Mouse (Mus musculus): ENCODE measurements around the gene Abhd14a. TPM values are rescaled to one million over a fixed set of nuclear protein-coding genes. Genes with fewer than 3 reads are reported as not detected.
"Not testable (repeated sequence)": the region's sequence is repeated elsewhere in the genome, so short reads cannot be mapped to it uniquely, and the experiment has no call there.

Abhd14a gene
- 10 to 100 TPM; 31.7 to 35.8 (median 34.5) TPM for total RNA-seq (2022)

DNA sequence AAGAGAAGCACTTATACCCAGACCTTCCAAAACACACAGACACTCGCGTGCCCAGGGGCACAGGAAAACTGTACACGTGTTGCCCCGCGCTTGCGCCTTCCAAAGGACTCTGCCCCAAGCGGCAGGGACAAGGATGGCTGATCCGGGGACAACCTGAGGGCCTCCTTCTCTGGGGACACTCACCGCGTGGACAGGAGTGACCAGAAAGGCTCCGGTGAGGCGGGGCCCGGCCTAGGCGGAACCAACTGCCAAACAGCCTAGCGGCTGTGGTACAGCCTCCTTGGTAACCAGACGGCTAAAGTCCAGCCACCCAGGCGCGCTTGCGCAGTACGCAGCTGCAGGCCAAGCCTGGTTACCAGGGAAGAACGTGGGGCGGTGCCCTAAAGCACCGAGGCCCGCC, at the start of gene Abhd14a, which contains the start of gene Abhd14b:
Gene Abhd14a (minus strand): TSS at position 331 of the 400 bp plus-strand sequence.
Gene Abhd14b (plus strand): TSS at position 112 of the 400 bp plus-strand sequence.
- peak; percentile 89 for DNase-seq (ENCODE audit: low spot score in 2 of 2)

DNA sequence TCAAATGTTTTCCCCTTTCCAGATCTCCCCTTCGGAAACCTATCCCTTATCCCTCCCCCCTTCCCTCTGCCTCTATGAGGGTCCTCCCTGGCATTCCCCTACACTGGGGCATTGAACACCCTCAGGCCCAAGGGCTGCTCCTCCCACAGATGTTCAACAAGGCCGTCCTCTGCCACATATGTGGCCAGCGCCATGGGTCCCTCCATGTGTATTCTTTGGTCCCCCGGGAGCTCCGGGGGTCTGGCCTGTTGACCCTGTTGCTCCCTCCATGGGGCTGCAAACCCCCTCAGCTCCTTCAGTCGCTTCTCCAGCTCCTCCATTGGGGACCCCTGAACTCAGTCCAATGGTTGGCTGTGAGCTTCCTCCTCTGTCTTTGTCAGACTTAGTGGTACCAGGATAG, 40.1 kb upstream of the Abhd14a start:
- not testable (repeated sequence) for DNase-seq (ENCODE audit: low spot score in 2 of 2)

- no peak for DNase-seq (ENCODE audit: low spot score in 2 of 2)
These were observed 37.6 kb upstream of the Abhd14a start for GRCm38 (mm10) chr9:106485076-106485475.

DNA sequence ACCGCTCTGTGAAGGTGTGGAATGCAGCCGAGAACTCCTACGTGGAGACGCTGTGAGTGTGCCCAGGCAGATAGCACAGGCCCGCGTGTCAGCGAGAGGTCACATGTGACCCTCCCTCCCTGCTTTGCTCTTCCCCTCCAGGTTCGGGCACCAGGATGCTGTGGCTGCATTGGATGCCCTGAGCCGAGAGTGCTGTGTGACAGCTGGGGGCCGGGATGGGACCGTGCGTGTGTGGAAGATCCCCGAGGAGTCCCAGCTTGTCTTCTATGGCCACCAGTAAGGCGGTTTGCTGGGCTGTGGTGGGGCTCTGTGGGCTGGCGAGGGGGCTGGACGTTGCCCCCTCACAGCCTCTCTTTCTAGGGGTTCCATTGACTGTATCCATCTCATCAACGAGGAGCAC, 36.1 kb upstream of the Abhd14a start:
- DNase-seq (ENCODE audit: low spot score in 2 of 2): no peak

DNA sequence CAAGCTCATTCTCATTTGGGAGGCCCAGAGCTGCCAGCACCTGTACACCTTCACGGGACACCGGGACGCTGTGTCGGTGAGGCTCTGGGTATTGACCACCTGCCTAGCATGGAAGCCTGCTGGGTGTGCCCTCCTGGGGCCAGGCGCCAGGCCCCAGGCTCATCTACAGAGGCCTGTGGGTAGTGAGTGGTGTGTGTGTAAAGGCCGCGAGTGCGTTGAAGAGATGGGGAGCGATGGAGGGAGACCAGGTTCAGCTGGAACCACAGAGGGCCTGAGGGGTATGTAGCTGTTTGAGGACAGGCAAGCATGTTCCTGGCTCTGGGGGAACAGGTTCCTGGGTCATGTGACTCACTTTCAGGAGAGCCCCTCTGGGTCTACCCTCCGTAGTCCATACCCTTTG, 35.7 kb upstream of the Abhd14a start:
- no peak for DNase-seq (ENCODE audit: low spot score in 2 of 2)

GRCm38 (mm10) chr9:106482578-106483115, 35.2 kb upstream of the Abhd14a start:
- no peak for DNase-seq (ENCODE audit: low spot score in 2 of 2)

- no peak for DNase-seq (ENCODE audit: low spot score in 2 of 2)
These were observed 34.2 kb upstream of the Abhd14a start for GRCm38 (mm10) chr9:106481676-106482075.

GRCm38 (mm10) chr9:106481075-106481474, 33.6 kb upstream of the Abhd14a start:
- no peak for DNase-seq (ENCODE audit: low spot score in 2 of 2)

- DNase-seq (ENCODE audit: low spot score in 2 of 2): no peak
These were observed 33.1 kb upstream of the Abhd14a start for GRCm38 (mm10) chr9:106480541-106480940.

GRCm38 (mm10) chr9:106478101-106478500, 30.6 kb upstream of the Abhd14a start:
- DNase-seq (ENCODE audit: low spot score in 2 of 2): no peak

GRCm38 (mm10) chr9:106477649-106478048, 30.2 kb upstream of the Abhd14a start:
- no peak for DNase-seq (ENCODE audit: low spot score in 2 of 2)

DNA sequence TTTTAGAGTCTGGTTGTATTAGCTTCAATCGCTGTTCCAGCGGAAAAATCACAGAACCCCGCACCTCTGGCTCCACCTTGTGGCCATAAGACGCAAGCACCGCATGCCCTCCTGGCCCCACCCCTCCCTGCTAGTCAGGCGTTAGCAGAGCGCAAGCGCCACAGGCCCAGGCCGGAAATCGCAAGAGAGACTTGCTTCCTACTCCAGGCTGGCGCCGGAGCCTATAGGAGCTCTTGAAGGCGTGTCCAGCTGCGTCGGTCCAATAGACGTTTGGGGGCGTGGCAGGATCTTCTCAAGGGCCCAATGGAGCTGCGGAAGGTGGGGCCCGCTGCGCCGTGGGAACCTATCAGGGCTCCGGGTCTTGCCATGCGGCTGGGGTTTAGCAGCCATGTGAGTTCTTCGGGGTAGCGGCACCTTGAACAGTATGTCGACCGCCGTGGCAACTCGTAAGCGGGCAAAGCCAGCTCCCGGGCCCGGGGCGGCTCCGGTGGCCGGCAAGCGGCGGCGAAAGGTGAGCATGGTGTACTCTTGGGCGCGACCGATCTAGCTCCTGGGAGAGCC, 29.5 kb upstream of the Abhd14a start, which contains the start of gene Parp3:
Gene Parp3 (minus strand): TSS at position 26 of the 561 bp plus-strand sequence.
- DNase-seq (ENCODE audit: low spot score in 2 of 2): peak; percentile 96 to 100

DNA sequence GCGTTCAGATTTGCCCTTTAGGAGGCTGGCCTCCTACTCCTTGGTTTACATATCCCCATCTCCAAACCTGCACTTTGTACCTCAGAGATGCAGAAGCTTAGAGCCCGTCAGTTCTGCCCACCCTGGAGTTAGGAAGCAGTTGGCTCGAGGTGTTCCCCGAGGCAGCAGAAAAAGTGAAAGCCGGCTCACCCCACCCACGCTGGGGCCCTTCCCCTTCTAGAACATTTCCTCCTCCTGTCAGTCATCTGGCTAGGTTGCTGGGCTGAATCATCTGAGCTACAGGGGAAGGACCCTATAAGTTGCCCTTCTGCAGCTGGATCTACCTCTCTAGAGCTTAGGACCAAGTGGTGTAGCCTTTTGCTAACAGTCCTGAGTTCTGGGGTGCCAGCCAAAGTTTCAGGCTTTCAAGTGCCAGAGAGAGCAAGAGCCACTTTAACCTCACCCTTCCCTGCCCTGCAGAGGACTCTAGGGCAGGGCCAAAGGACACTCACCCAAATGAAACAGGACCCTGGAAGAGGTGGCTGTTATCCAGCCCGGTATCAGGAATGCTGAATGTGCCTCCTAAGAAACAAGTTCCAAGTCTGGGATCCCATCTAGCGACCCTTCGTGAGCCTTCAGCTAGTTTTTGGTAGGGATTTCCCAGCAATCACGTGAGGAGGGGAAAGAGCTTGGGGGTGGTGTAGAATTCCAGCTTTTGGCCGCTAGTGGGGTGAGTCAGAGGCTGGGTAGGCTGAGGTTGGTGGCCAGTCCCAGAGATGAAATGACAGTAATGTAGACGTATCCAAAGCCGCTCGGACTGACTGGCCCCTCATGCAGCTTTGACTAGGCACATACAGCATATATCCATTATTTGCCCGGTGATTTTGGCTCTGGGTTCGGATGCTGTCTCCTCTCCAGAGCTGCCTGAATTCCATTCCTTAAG, 28.8 kb upstream of the Abhd14a start:
- DNase-seq (ENCODE audit: low spot score in 2 of 2): peak; percentile 16 to 50

GRCm38 (mm10) chr9:106475663-106476001, 28.2 kb upstream of the Abhd14a start, which contains the start of gene Rrp9:
Rrp9 (plus strand) TSS chr9:106475963.
- peak; percentile 2 to 13 for DNase-seq (ENCODE audit: low spot score in 2 of 2)

GRCm38 (mm10) chr9:106475046-106475445, 27.6 kb upstream of the Abhd14a start:
- DNase-seq (ENCODE audit: low spot score in 2 of 2): peak in 1 of 2 experiments; percentile 30

- peak; percentile 42 to 43 for DNase-seq (ENCODE audit: low spot score in 2 of 2)
These were observed 27.0 kb upstream of the Abhd14a start for GRCm38 (mm10) chr9:106474456-106474855.

GRCm38 (mm10) chr9:106473753-106474105, 26.3 kb upstream of the Abhd14a start:
- peak in 1 of 2 experiments; percentile 1 for DNase-seq (ENCODE audit: low spot score in 2 of 2)

GRCm38 (mm10) chr9:106473081-106473752, 25.7 kb upstream of the Abhd14a start:
- peak; percentile 1 to 24 for DNase-seq (ENCODE audit: low spot score in 2 of 2)

DNA sequence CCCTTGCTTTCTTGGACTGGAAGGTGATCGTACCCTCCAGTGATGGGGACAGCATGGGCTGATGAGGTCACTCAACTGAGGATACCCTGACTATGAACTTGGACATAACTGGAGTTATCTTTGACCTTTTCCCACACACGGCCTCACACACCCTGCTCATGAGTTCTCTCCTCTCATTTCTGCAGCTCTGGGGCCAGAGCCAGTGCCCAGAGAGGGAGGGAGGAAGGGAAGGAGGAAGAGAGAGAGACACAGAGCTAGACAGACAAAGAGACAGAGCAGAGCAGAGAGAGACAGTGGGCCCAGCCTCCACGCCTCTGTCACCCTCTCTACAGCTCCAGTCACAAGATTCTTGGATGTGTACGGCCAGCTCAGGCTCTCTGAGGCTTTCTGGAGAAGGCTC, 24.8 kb upstream of the Abhd14a start:
- peak; percentile 7 to 11 for DNase-seq (ENCODE audit: low spot score in 2 of 2)

GRCm38 (mm10) chr9:106471892-106472291, 24.4 kb upstream of the Abhd14a start:
- peak; percentile 5 to 75 for DNase-seq (ENCODE audit: low spot score in 2 of 2)

DNA sequence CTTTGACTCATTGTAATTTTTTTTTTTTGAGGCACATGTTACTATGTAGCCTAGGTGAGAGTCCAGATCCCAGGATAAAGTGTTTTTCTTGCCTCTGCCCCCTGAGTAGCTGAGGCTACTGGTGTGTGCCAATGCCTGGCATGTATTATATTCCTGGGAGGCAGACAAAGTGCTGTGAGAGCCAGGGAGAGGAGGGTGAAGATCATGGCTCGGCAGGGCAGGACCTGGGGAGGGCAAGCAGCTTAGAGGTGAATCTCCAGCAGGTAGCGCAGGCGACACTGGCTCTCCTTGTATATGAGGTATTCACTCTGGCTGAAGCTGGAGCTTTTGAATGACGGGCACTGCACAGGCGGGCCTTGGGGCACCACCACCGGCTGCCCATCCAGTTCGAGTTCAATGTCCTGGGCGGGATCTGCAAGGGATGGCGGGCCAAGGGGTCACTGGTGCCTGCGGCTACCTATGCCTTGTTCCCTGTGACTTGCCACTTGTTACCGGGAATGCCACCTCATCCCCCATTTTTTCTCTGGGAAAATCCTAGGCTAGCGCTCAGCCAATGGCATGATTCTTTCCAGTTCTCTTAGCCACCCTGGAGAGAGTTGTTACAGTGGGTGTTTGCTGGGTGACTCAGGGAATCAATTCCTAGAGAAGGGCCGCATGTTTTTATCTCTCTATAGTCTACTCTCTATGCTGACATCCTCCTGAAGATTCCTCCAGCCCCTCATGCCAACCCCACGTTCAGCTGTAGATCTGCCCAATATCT, 23.7 kb upstream of the Abhd14a start:
- peak; percentile 2 to 16 for DNase-seq (ENCODE audit: low spot score in 2 of 2)
